Mouse (Mus musculus): ENCODE results near the gene Hoxd11.

Hoxd11 gene

DNA sequence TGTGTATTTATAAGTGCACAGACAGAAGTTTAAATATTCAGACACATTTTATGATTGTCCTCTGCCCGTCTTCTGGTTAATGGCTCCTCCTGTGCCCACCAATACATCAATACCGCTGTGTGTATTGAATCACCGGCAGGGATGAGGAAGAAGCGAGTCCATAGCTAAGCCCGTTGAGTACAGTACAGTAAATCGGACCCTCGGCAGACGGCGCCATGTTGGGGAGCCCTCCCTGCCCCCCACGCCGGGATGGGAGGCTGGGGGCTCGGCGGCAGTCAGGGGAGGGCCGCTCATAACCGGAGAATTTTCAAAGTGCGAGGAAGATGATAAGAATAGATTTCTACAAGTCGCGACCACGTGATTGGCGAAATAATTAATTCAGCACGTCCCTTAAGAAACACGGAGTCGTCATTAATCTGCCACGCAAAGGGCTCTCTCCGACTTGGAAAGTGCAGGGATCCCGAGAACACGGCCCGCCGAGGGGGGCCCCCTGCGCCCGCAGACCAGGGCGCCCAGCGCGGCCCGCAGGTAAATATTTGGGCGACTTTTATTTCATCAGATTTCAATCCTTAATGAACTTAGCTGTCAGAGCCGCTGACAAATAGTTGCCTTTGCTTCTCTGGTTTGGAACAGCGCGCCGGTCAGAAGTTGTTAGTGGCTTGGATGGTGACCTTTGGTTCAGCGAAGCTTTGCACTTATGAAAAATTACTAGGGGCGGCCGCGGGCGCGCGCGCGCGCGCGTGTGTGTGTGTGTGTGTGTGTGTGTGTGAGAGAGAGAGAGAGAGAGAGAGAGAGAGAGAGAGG lies 53.4 kb downstream of the Hoxd11 start:
- no peak for DNase-seq

DNA sequence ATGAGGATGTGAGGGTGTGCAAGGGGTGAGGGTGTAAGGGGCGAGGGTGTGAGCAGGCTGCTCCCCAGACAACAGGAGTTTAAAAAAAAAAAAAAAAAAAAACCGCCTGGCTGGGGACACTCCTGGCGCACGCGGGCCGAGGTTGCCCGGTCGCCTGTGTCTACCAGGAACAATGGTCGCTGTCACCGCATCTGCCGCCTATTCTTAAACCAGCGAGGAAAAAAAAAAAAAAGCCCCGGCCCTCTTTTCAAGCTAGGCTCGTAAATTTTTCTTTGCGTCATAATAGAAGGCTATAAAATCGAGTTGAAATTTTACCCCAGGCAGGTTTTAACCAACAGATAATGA lies 53.9 kb downstream of the Hoxd11 start:
- no peak for DNase-seq

DNA sequence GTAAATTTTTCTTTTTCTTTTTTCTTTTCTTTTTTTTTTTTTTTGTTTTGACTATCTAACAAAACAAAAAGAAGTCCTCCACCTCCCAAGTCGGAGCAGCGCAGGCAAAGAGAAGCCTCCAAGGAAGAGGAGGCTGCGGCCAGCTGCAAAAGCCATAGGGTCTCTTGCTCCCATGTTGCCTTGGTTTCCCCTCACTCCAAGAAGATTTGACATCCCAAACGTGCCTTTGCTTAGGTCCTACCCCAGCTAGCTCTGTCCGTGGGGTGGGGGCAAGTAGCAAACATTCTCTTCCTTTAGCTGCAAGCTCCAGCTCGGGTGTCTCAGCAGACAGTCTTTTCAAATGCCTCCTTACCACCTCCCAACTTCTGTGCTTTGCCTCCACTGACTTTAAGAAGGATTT lies 54.4 kb downstream of the Hoxd11 start:
- DNase-seq, result no peak

DNA sequence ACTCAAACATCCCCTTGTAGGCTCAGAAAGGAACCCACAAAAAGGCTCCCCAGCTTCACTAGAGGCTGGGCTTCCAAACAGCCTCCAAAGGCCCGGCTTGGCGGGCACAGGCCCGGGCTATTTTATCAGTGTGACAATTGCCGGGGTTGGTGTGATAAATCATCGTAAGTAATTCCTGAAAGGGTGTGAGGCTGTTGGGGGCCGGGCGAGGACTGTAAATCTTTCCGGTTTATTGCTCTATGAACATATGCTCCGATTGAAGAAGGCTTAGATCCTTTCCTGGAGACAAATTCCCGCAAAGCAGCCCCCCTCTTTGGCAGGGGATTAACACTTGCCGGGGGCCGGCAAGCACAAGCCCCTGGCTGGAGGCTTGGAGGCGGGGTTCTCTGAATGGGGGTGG lies 55.1 kb downstream of the Hoxd11 start:
- no peak for DNase-seq

DNA sequence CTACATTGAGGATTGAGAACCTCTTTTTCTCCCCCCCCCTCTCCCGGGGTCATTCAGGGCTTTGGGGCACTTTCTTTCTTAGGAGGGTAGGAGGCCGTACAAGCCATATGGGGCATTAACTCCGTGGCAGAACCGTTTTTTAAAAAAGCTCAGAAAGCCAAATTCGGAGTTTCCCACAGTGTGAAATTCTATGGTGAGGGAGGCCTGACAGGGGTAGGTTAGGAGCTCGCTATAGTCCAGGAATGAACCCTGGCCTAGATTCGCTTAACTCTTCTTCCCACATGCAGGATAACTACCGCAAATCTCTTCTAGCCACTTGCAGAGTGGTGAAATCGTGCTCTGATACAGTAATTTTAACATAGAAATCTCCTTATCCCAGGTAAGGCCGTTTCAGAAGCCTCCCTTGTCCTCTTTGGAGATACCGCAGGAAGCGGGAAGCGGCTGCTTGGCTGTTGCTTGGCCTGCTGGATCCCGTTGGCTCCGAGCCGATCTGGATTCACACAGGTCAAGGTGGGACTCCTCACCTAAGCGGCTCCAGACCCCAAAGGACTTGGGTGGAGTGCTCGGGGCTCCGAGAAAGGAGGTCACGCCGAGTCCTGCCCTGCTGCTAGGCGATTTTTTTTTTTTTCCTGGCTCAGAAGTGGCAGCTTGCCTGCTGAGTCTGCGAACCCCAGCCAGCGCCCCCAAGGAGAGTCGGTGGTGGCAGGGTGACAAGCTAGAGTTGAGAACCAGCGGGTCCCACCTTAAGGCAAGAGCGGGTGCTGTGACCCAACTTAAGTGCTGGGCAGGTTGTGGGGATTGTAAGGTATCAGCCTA lies 55.8 kb downstream of the Hoxd11 start:
- no peak for DNase-seq

DNA sequence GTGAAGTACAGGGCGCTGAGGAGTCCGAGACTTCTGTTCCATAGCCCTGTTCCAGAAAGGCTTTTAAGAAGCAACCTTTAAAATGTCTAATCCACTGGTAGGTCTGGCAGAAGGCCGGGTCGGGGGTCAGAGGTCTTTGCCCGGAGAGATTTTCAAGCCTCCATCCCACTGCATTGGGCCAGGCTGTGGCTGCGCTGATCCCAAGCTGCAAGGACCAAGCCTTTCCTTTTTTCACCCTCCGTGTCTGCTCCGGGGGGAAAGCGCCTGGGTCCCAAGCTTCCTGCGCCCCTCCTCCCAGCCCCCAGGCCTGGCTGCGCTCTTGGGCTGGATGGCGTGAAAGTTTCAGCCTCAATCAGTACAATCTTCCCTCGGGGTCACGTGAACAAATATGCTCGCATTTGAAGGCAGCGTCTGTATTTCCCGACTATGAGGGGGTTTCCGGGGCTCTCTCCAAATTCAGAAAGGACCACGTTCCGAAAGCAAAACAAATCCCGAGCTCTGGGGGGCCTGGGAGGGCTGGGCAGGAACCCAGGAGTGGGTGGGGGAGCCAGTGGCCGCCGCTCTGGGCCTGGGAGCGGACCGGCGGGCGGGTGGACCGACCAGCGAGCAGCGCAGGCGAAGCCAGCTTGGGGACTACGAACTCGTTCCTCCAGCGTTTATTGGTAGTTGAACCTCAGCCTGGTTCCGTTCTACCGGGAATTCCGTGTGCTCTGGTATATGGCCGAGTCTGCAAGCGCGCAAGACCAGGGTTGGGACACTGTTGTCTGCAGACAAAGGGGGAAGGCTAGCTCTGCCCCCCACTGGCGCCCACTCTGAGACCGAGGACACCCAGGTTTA lies 56.7 kb downstream of the Hoxd11 start:
- DNase-seq, result no peak

Data from lung, postnatal 4 days (tissue).